Mouse (Mus musculus) liver, postnatal 0 days (tissue): ENCODE data around the gene Sik2. TPM values are rescaled to one million over a fixed set of nuclear protein-coding genes. Genes with fewer than 3 reads are reported as not detected.

Experiments
- ATAC-seq: fragments of 200-750 bp; cut with Nextera tagmentation; 2 replicates; pipeline ENCODE4 v1.8.0; 2017; ENCODE audit warnings: mild to moderate bottlenecking, moderate library complexity
- DNase-seq: peaks from one replicate; pipeline ENCODE4 v3.0.0-alpha.2; 2016
- H3K27ac ChIP-seq: fragments of 300-500 bp; sonication (generic); 2 replicates; pipeline ENCODE4 v1.5.1; 2014; ENCODE audit warnings: antibody characterized with exemption, moderate library complexity, mild to moderate bottlenecking, low read depth
- H3K27me3 ChIP-seq: fragments of 300-500 bp; sonication (generic); 2 replicates; pipeline ENCODE4 v1.6.1; 2014; ENCODE audit warnings: low read length, control low read depth, mixed read lengths; ENCODE audit not compliant: insufficient read depth
- H3K36me3 ChIP-seq: fragments of 300-500 bp; sonication (generic); replicated peaks from 2 replicates; pipeline ENCODE4 v1.6.1; 2014; ENCODE audit warnings: mild to moderate bottlenecking, control low read depth, low read length, moderate library complexity, mixed read lengths; ENCODE audit not compliant: insufficient read depth
- H3K4me1 ChIP-seq: fragments of 300-500 bp; sonication (generic); 2 replicates; pipeline ENCODE4 v1.6.1; 2014; ENCODE audit warnings: antibody characterized with exemption, mild to moderate bottlenecking, control low read depth; ENCODE audit not compliant: insufficient read depth
- H3K4me2 ChIP-seq: fragments of 300-500 bp; sonication (generic); 2 replicates; pipeline ENCODE4 v1.6.1; 2014; ENCODE audit warnings: low read depth, mild to moderate bottlenecking, low read length, moderate library complexity, mixed read lengths
- H3K4me3 ChIP-seq: fragments of 300-500 bp; sonication (generic); 2 replicates; pipeline ENCODE4 v1.5.1; 2014; ENCODE audit warnings: low read depth, low read length
- H3K9ac ChIP-seq: fragments of 300-500 bp; sonication (generic); replicated peaks from 2 replicates; pipeline ENCODE4 v1.6.1; 2014; ENCODE audit warnings: mild to moderate bottlenecking, moderate library complexity
- H3K9me3 ChIP-seq: fragments of 300-500 bp; sonication (generic); 2 replicates; pipeline ENCODE4 v1.6.1; 2016; ENCODE audit warnings: mild to moderate bottlenecking, control low read depth, low read length, mixed read lengths
- CTCF ChIP-seq: sonication (generic); IDR thresholded peaks from 2 replicates; pipeline ENCODE4 v1.5.1; 2016; ENCODE audit warnings: antibody characterized with exemption, low read depth
- EP300 ChIP-seq: IDR thresholded peaks from 2 replicates; pipeline ENCODE4 v1.6.1; 2016; ENCODE audit warnings: antibody characterized with exemption, low read depth, mild to moderate bottlenecking
- whole genome bisulfite sequencing: fragments of 180-500 bp; shearing (Covaris S2); extraction: QIAGEN DNeasy Blood & Tissue Kit; methylation state at CpG from one replicate; pipeline ENCODE4 v1.1.7; 2014; ENCODE audit not compliant: insufficient replicate concordance; 5-methylcytosine and 5-hydroxymethylcytosine counted together
- polyA plus RNA-seq: library from polyadenylated mRNA; unstranded; fragments of >200 nt; fragmentation: Nextera tagmentation; extraction: Ambion mirVana; gene quantifications from 2 replicates; pipeline ENCODE4 v1.2.1, GENCODE M21; 2015

Sik2 gene
- polyA plus RNA-seq, 1 experiment from 2014 or later, result 5.3 TPM

DNA sequence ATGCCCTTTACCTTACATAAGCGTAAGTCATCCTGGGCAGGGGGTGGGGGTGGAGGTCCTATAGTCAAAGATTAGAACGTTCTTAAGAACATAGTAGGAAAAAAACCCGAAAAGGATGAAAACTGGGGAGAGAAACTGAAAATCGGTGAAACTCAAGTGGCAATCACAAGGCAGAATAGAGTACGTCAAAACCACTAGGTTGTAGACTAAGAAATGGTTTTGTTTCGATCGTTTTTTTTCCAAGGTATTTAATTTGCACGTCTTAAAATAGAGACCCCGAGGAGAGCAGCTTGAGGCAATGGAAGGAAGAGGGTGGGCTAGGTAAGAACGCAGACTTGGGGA is 1.2 kb downstream of the Sik2 start:
- TF ChIP-seq CTCF (no peak), EP300 (no peak)
- H3K9me3 ChIP-seq, result no peaks in the 10 kb centered on the region
- peak overlapping the region; percentile 88 for H3K4me3 ChIP-seq
- no peaks in the 10 kb centered on the region for H3K27me3 ChIP-seq
- H3K9ac ChIP-seq, result peak overlapping the region; percentile 92
- H3K27ac ChIP-seq, result peak overlapping the region; percentile 96
- WGBS, result 11% methylated on average over 10 of the region's 10 CpGs
- DNase-seq (no peak), ATAC-seq (no peak)
- peak overlapping the region; percentile 95 for H3K4me2 ChIP-seq
- 0 out of 2 replicates have a peak, but pooled peaks cover 4% of the 10 kb centered on the region for H3K4me1 ChIP-seq
- no peaks in the 10 kb centered on the region for H3K36me3 ChIP-seq

DNA sequence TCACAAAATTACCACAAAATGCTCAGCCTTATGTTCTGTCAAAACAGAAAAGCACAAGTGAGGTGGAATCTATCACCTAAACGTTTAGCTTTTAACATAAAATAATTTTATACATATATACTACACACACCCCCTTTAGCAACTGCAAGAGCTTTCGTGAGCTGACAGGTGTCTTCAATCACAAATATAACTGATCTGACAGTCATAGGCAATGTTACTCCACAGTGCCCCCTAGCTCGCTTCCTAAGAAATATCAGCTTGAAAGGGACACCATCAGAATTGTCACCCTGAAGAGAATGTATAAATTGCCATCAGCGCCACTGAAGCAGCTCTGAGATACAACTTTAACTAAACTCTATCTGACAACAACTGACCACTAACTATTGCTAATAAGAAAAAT is 2.0 kb downstream of the Sik2 start:
- DNase-seq, result peak; percentile 84
- TF ChIP-seq CTCF, result peak; percentile 90
- no peak; the same call in 1 of the 2 replicates for TF ChIP-seq EP300
- Histone ChIP-seq H3K4me3 (peak overlapping the region; percentile 88), H3K4me1 (peaks cover 4% of the 10 kb centered on the region; the same call in 1 of the 2 replicates), H3K27me3 (no peaks in the 10 kb centered on the region), H3K4me2 (peak overlapping the region; percentile 95), H3K36me3 (no peaks in the 10 kb centered on the region), H3K27ac (no peak overlapping the region), H3K9ac (no peak overlapping the region), H3K9me3 (no peaks in the 10 kb centered on the region)
- ATAC-seq, result no peak
- WGBS, result 3% methylated on average over 4 of the region's 4 CpGs

DNA sequence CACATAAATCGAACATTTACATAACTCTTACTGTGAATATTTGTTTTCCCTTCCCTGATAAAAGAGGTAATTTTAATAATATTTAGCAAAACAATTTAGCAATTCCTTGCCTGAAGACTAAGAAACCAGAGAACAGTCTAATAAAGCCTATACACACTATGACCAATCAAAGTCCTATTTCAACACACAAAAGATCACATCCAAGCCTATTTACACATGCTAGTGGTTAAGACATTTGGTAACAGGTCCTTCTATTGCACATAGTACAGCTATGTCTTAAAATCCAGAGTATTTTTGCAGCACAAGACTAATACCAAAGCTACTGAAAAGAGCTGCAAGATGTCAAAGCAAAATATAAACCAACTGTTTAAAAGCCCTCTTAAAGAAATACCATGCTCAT is 4.8 kb downstream of the Sik2 start:
- DNase-seq, result no peak

DNA sequence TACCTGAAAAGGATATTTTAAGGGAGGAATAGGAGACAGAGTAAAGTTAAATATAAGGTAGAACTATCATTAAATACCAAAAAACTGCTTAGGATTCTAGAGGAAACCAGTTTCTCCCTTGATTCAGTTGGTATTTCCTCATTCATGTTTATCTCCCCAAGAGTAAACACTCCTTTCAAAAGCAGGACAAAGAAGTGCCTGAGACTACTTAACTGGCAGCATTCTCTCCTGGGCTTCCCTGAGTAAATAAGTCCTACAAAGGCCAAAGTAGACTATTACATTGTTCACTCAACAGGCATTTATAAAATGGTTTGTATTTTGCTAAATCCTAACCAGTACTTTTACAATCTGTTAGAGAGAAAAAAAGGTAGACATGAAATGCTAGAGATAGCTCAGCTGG is 22.2 kb downstream of the Sik2 start:
- no peak overlapping the region for H3K27ac ChIP-seq
- no peak for DNase-seq

More for the DNA sequence above, 4.8 kb downstream of the Sik2 start:
- 92% methylated on average over 1 of the region's 1 CpGs for WGBS
- Histone ChIP-seq H3K9ac (no peak overlapping the region), H3K27me3 (no peaks in the 10 kb centered on the region), H3K4me3 (no peak overlapping the region), H3K27ac (no peak overlapping the region), H3K9me3 (no peaks in the 10 kb centered on the region), H3K4me1 (peaks cover 4% of the 10 kb centered on the region; the same call in 1 of the 2 replicates), H3K36me3 (no peaks in the 10 kb centered on the region; the same call in 1 of the 2 replicates), H3K4me2 (no peak overlapping the region)
- TF ChIP-seq EP300 (no peak), CTCF (no peak)
- no peak for ATAC-seq

DNA sequence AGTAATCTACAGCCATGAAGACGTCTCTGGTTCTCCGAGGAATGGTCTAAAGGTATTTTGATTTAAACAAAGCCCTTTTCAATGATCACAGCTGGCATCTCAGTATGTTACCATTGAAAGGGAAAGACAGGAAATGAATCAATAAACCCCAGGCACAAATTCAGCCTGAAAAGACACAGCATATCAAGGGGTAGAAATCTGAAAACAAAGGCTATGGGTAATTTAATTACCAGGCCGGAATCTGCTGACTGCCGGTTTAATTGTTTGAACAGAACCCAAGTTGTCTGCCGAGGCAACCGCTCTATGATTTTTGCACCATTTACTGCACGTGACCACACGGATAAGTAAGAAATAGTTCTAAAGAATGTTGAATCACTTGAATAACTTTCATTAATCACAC is 22.8 kb downstream of the Sik2 start:
- ATAC-seq (no peak), DNase-seq (no peak)
- no peaks in the 10 kb centered on the region for H3K9me3 ChIP-seq
- H3K4me3 ChIP-seq, result no peak overlapping the region
- no peak overlapping the region for H3K4me2 ChIP-seq
- H3K27me3 ChIP-seq, result no peaks in the 10 kb centered on the region
- no peak overlapping the region for H3K9ac ChIP-seq
- no peak overlapping the region for H3K27ac ChIP-seq
- 76% methylated on average over 8 of the region's 8 CpGs for WGBS
- H3K4me1 ChIP-seq, result no peaks in the 10 kb centered on the region
- TF ChIP-seq CTCF (no peak), EP300 (no peak)
- no peaks in the 10 kb centered on the region; the same call in 1 of the 2 replicates for H3K36me3 ChIP-seq

More for the DNA sequence above, 22.2 kb downstream of the Sik2 start:
- no peaks in the 10 kb centered on the region; the same call in 1 of the 2 replicates for H3K36me3 ChIP-seq
- no peaks in the 10 kb centered on the region for H3K4me1 ChIP-seq
- no peaks in the 10 kb centered on the region for H3K9me3 ChIP-seq
- H3K4me2 ChIP-seq, result no peak overlapping the region
- H3K27me3 ChIP-seq, result no peaks in the 10 kb centered on the region
- no peak for ATAC-seq
- no peak overlapping the region for H3K9ac ChIP-seq
- TF ChIP-seq CTCF (no peak), EP300 (no peak)
- no peak overlapping the region for H3K4me3 ChIP-seq

DNA sequence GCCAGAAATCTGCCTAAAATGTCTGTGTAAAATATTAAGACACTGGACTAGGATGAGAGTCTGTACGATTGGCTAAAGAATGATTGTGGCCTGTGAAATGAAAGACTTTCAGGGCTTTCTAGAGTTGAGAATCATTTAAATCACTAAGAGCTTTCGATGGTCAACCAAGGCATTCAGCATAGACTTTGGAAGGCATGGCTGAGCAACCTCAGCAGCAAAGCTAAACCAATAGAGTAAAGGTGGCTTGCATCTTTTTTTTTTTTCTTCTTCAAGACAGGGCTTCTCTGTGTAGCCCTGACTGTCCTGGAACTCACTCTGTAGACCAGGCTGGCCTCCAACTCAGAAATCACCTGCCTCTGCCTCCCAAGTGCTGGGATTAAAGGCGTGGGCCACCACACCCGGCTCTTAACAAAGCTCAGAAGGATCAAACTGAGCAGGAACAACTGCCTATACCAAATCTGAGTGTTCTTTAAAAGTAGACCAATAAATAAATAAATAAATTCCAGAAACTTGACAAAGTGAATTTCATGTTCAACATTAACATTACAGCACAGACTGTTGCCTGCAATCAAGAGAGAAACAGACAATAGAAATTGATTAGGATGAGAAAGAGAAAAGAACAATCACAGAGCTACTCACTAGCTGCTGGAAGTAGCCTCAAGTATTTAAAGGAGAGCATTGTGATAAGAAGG is 27.2 kb downstream of the Sik2 start:
- TF ChIP-seq EP300 (no peak), CTCF (no peak)
- DNase-seq (no peak), ATAC-seq (no peak)
- no peak overlapping the region for H3K4me3 ChIP-seq
- no peaks in the 10 kb centered on the region; the same call in 1 of the 2 replicates for H3K36me3 ChIP-seq
- no peaks in the 10 kb centered on the region for H3K27me3 ChIP-seq
- WGBS, result 85% methylated on average over 4 of the region's 4 CpGs
- H3K9ac ChIP-seq, result no peak overlapping the region
- H3K4me2 ChIP-seq, result no peak overlapping the region
- no peaks in the 10 kb centered on the region for H3K9me3 ChIP-seq
- H3K27ac ChIP-seq, result no peak overlapping the region
- H3K4me1 ChIP-seq, result no peaks in the 10 kb centered on the region

DNA sequence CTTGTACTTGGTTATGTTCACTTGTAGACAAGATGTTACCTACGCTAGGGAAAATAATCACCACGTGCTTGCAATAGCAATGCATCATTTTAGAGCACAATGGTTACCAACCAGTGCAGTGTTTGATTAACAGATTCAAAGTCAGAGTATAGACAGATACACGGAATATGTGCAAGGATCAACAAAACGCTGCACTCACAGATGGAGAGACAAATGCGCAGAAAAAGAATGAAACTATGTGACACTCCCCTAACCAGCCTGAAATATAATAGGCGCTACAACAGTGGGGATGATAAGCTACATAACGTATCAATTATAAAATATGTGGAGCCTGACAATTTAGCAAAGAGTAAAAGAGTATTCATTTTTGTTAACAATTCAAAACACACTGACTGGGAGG is 34.2 kb downstream of the Sik2 start:
- H3K9ac ChIP-seq, result no peak overlapping the region
- ATAC-seq (no peak), DNase-seq (no peak)
- H3K36me3 ChIP-seq, result no peaks in the 10 kb centered on the region
- TF ChIP-seq CTCF (no peak), EP300 (no peak)
- WGBS, result 92% methylated on average over 7 of the region's 7 CpGs
- H3K4me1 ChIP-seq, result no peaks in the 10 kb centered on the region; the same call in 1 of the 2 replicates
- H3K27me3 ChIP-seq, result no peaks in the 10 kb centered on the region
- no peak overlapping the region for H3K4me2 ChIP-seq
- H3K9me3 ChIP-seq, result no peaks in the 10 kb centered on the region
- no peak overlapping the region for H3K4me3 ChIP-seq
- no peak overlapping the region for H3K27ac ChIP-seq
